Mouse (Mus musculus): ENCODE data around the gene Lrrc31. TPM values are rescaled to one million over a fixed set of nuclear protein-coding genes. Genes with fewer than 3 reads are reported as not detected.

Gene Lrrc31
- polyA plus RNA-seq, 1 experiment from 2014 or later, result not detected

DNA sequence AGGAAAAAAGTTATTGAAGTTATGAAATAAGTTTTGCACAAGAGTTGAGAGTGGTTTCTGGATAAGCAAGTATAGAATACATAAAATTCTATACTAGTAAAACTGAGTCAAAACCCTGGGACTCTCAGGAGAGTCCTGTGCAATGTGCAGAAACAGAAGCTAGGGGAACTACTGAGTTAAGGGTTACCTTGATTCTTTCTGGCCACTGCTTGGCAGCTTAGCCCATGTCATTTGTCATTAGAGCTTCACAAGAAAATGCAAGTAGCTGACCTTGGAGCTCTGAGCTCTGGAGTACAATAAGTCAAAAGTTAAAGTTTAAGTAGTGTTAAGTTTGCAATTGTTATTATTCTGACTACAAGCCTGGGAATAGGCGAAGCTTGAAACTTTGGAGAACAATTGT lies 13.7 kb upstream of the Lrrc31 start:
- no peaks in the 10 kb centered on the region for H3K79me2 ChIP-seq (ENCODE audit: inconsistent target)
- no peaks in the 10 kb centered on the region for H3K36me3 ChIP-seq (ENCODE audit: inconsistent target)
- WGBS (ENCODE audit: missing documents), result 100% methylated on average over 1 of the region's 1 CpGs
- no peak overlapping the region for H3K4me3 ChIP-seq (ENCODE audit: inconsistent target)
- H3K27ac ChIP-seq, result no peak overlapping the region

DNA sequence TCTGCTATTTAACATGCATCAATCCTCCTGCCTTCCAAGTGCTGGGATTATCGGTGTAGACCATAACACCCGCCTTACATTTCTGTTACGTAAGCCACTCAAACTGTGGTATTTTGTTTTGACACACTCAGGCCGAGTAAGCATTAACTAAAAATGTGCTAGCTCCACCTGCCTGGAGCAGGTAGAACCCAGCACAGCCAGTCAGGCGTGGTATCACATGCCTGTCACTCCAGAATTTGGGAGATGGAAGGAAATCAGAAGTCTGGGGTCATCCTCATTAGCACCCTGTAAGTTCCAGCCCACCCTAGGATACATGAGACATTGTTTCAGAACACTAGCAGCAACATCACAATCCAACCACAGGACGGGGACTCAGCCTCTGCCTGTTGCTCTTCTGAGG lies 10.5 kb upstream of the Lrrc31 start:
- WGBS (ENCODE audit: missing documents), result 86% methylated on average over 6 of the region's 6 CpGs
- Histone ChIP-seq H3K79me2 (ENCODE audit: inconsistent target) (no peaks in the 10 kb centered on the region), H3K27ac (no peak overlapping the region), H3K36me3 (ENCODE audit: inconsistent target) (no peaks in the 10 kb centered on the region), H3K4me3 (ENCODE audit: inconsistent target) (no peak overlapping the region)

- Histone ChIP-seq H3K36me3 (ENCODE audit: inconsistent target) (no peaks in the 10 kb centered on the region), H3K79me2 (ENCODE audit: inconsistent target) (no peaks in the 10 kb centered on the region), H3K4me3 (ENCODE audit: inconsistent target) (no peak overlapping the region), H3K27ac (no peak overlapping the region)
- 34% methylated on average over 4 of the region's 4 CpGs for WGBS (ENCODE audit: missing documents)
These were observed 7.1 kb upstream of the Lrrc31 start for GRCm38 (mm10) chr3:30706614-30707276.

DNA sequence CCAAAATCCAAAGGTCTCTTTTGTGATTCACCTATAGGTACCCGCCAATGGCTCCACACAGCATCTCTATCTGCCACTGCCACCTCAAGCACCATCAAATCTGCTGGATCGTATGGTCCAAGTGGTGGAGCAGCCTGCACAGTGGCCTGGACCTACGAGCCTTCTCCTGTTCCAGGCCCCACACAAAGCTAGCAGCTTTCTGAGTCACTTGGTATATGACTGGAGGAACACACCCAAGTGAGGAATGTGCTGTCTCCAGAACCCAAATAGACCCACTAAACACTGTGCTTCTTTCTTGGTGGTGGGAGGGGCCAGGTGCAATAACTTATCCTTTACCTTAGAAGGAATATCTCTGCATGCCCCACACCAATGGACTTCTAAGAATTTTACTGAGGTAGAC lies 6.3 kb upstream of the Lrrc31 start:
- 89% methylated on average over 3 of the region's 3 CpGs for WGBS (ENCODE audit: missing documents)
- Histone ChIP-seq H3K27ac (no peak overlapping the region), H3K4me3 (ENCODE audit: inconsistent target) (no peak overlapping the region), H3K36me3 (ENCODE audit: inconsistent target) (no peaks in the 10 kb centered on the region), H3K79me2 (ENCODE audit: inconsistent target) (no peaks in the 10 kb centered on the region)

DNA sequence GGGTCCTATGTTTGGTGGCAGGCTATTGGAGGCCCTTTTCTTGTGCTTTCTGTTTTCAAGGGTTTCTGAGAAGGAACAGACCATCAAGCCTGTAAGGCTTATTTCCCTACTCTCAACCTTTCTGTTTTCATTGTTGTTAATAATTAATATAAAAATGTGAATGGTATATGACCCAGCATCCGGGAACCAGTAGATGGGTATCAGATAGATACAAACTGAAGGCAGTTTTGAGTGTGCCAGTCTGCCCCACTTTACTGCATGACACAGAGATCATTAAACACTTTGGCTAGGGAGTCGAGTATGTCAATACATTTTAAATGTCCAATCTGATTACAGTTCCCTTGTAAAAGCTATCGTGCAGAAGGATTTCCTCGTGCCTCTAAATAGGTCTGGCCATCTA lies 1.8 kb downstream of the Lrrc31 start:
- Histone ChIP-seq H3K79me2 (ENCODE audit: inconsistent target) (no peaks in the 10 kb centered on the region), H3K4me3 (ENCODE audit: inconsistent target) (no peak overlapping the region), H3K27ac (no peak overlapping the region), H3K36me3 (ENCODE audit: inconsistent target) (no peaks in the 10 kb centered on the region)
- WGBS (ENCODE audit: missing documents), result 92% methylated on average over 4 of the region's 4 CpGs

DNA sequence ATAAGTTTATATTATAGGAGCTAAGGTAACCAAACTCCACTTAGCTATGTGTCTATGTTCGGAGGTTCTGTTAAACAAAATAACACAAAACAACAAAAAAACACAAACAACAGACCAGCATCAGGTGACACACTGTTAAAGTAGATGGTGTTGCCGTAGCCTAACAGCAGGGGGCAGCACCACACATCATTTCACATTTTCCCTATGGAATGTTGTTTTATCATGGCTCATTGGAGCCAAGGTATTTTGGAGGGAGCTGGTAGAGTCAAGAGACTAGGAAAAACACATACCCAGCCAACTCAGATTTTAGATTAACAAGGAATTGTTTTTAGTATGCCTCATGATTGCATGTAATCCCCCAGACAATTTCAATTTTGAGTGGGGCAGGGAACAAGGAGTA lies 3.3 kb downstream of the Lrrc31 start:
- 31% methylated on average over 2 of the region's 2 CpGs for WGBS (ENCODE audit: missing documents)
- H3K36me3 ChIP-seq (ENCODE audit: inconsistent target), result no peaks in the 10 kb centered on the region
- no peak overlapping the region for H3K4me3 ChIP-seq (ENCODE audit: inconsistent target)

GRCm38 (mm10) chr3:30695661-30696060 lies 4.0 kb downstream of the Lrrc31 start:
- H3K4me3 ChIP-seq (ENCODE audit: inconsistent target), result no peak overlapping the region
- H3K27ac ChIP-seq, result no peak overlapping the region
- 92% methylated on average over 2 of the region's 2 CpGs for WGBS (ENCODE audit: missing documents)
- no peaks in the 10 kb centered on the region for H3K36me3 ChIP-seq (ENCODE audit: inconsistent target)
- H3K79me2 ChIP-seq (ENCODE audit: inconsistent target), result no peaks in the 10 kb centered on the region

More for the DNA sequence above, 3.3 kb downstream of the Lrrc31 start:
- no peaks in the 10 kb centered on the region for H3K79me2 ChIP-seq (ENCODE audit: inconsistent target)
- no peak overlapping the region for H3K27ac ChIP-seq

DNA sequence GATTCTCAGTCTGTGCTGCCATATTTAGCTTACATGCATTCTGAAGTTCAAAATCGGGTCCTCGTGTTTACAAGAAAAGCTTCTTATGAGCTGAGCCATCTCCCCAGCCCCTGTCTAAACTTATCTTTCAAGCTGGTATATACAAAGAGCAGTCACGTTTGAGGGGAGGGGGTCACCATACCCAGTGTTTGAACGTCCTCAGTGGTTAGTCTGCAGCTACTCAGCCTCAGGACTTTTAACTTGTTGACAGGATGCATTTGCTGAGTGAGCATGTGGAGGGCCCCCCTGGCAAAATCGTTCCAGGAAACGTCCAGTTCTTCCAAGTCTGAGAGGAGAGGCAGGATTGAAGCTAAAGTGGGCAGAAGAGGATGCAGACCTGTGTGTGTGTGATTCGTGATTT lies 8.7 kb downstream of the Lrrc31 start:
- no peak overlapping the region for H3K27ac ChIP-seq
- no peak overlapping the region for H3K4me3 ChIP-seq (ENCODE audit: inconsistent target)
- no peaks in the 10 kb centered on the region for H3K36me3 ChIP-seq (ENCODE audit: inconsistent target)
- 68% methylated on average over 7 of the region's 7 CpGs for WGBS (ENCODE audit: missing documents)
- H3K79me2 ChIP-seq (ENCODE audit: inconsistent target), result no peaks in the 10 kb centered on the region

- WGBS (ENCODE audit: missing documents), result 89% methylated on average over 3 of the region's 3 CpGs
- no peak overlapping the region for H3K27ac ChIP-seq
- H3K36me3 ChIP-seq (ENCODE audit: inconsistent target), result no peaks in the 10 kb centered on the region
- H3K79me2 ChIP-seq (ENCODE audit: inconsistent target), result no peaks in the 10 kb centered on the region
- H3K4me3 ChIP-seq (ENCODE audit: inconsistent target), result no peak overlapping the region
These were observed 12.4 kb downstream of the Lrrc31 start for GRCm38 (mm10) chr3:30687216-30687615.

DNA sequence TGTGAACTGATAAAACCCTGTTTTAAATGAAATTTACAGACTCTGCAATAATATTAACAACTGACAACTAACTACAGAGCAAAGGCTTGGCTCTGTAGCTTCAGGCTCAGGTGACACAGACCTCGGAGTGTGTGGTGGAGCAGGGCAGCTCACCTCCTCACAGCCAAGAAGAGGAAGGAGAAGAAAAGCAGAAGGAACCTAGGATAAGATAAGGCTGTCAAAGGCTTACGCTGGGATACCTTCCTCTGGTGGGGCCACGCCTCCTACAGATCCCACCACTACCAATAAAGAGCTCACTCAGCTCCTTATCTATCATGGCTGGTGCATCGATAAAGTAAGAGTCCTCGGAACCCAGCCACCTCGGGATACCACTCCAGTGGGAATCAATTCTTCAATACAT lies 16.5 kb downstream of the Lrrc31 start:
- WGBS (ENCODE audit: missing documents), result 52% methylated on average over 6 of the region's 6 CpGs
- no peaks in the 10 kb centered on the region for H3K36me3 ChIP-seq (ENCODE audit: inconsistent target)
- no peak overlapping the region for H3K27ac ChIP-seq
- H3K4me3 ChIP-seq (ENCODE audit: inconsistent target), result no peak overlapping the region
- no peaks in the 10 kb centered on the region for H3K79me2 ChIP-seq (ENCODE audit: inconsistent target)

- no peaks in the 10 kb centered on the region for H3K79me2 ChIP-seq (ENCODE audit: inconsistent target)
- H3K36me3 ChIP-seq (ENCODE audit: inconsistent target), result no peaks in the 10 kb centered on the region
- WGBS (ENCODE audit: missing documents), result 90% methylated on average over 9 of the region's 9 CpGs
- H3K4me3 ChIP-seq (ENCODE audit: inconsistent target), result no peak overlapping the region
- H3K27ac ChIP-seq, result no peak overlapping the region
These were observed 41.2 kb downstream of the Lrrc31 start for GRCm38 (mm10) chr3:30658486-30658885.

- 24% methylated on average over 5 of the region's 5 CpGs for WGBS (ENCODE audit: missing documents)
- Histone ChIP-seq H3K36me3 (ENCODE audit: inconsistent target) (no peaks in the 10 kb centered on the region), H3K4me3 (ENCODE audit: inconsistent target) (no peak overlapping the region), H3K27ac (no peak overlapping the region), H3K79me2 (ENCODE audit: inconsistent target) (no peaks in the 10 kb centered on the region)
These were observed 43.7 kb downstream of the Lrrc31 start for GRCm38 (mm10) chr3:30655937-30656336.

DNA sequence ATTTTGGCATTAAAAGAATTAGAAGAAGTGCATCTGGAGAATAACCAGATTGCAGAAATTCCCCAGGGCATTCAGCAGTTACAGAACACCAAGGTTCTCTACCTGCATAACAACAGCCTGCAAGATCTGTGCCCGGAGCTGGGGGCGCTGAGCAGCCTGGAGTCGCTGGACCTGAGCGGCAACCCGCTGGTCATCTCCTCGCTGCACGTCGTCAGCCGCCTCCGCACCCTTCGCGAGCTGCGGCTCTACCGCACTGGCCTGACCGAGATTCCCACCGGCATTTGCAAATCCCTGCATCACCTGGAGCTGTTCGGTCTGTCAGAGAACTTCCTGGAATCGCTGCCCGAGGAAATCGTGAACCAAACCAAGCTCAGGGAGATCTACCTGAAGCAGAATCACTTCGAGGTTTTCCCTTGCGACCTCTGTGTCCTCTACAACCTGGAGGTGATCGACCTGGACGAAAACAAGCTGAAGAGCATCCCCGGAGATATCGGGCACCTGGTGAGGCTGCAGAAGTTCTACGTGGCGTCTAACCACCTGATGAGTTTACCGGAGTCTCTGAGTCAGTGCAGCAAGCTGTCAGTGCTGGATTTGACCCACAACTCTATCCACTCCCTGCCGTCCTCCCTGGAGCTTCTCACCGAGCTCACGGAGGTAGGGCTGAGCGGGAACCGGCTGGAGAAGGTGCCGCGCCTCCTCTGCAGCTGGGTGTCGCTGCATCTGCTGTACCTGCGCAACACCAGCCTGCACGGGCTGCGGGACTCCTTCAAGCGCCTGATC lies 49.4 kb downstream of the Lrrc31 start:
- Histone ChIP-seq H3K27ac (no peak overlapping the region), H3K36me3 (ENCODE audit: inconsistent target) (no peaks in the 10 kb centered on the region), H3K4me3 (ENCODE audit: inconsistent target) (no peak overlapping the region), H3K79me2 (ENCODE audit: inconsistent target) (no peaks in the 10 kb centered on the region)
- 2% methylated on average over 41 of the region's 41 CpGs for WGBS (ENCODE audit: missing documents)

GRCm38 (mm10) chr3:30648466-30648865 lies 51.2 kb downstream of the Lrrc31 start:
- 88% methylated on average over 2 of the region's 2 CpGs for WGBS (ENCODE audit: missing documents)
- H3K79me2 ChIP-seq (ENCODE audit: inconsistent target), result no peaks in the 10 kb centered on the region

DNA sequence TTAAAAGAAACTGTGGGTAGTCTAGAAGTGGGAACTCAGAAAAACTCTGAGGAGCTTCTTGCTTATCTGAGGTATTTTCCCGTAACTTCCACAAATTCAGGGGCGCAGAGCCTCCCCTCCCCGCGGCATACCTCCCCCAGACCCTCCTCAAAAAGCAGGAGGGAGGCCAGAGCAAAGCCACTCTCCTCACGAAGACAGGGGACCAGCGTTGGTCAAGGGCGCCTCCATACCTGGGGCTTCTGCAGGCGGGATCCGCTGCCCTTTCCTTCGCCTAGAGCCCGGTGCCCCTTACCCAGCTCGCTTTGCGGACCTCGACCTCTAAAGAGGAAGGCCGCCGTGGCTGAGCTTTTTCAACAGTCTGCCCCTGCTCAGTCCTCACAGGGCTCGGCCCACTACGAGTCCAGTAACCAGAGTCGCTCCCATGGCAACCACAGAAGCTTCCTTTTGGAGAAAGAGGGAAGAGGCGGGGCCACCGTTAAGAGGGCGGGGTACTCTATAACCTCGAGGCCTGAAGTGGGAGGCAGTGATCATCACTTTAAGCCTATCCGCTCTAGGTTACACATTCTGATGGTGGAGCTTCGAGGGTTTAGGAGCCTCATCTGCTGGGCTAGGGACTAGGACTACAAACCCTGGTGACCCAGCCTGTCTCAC lies 52.1 kb downstream of the Lrrc31 start, which contains the start of gene Lrrc34:
TSS of gene Lrrc34 (minus strand) at position 430 of the 651 bp plus-strand sequence.
- Histone ChIP-seq H3K36me3 (ENCODE audit: inconsistent target) (no peaks in the 10 kb centered on the region), H3K4me3 (ENCODE audit: inconsistent target) (no peak within 1 kb of the TSS), H3K79me2 (ENCODE audit: inconsistent target) (no peaks in the 10 kb centered on the region), H3K27ac (no peak within 1 kb of the TSS)
- 6% methylated on average over 25 of the region's 25 CpGs for WGBS (ENCODE audit: missing documents)

More at GRCm38 (mm10) chr3:30648466-30648865, 51.2 kb downstream of the Lrrc31 start:
- Histone ChIP-seq H3K36me3 (ENCODE audit: inconsistent target) (no peaks in the 10 kb centered on the region), H3K4me3 (ENCODE audit: inconsistent target) (no peak overlapping the region), H3K27ac (no peak overlapping the region)
